Comparison of ENCODE assay signal across 7 mouse cellular contexts in genomic region chr10:80039559-80039979, GRCm38 (mm10). TPM values are rescaled to one million over a fixed set of nuclear protein-coding genes. Genes with fewer than 3 reads are reported as not detected.
DNase-seq lines count a peak whose midpoint lies in the region; ATAC-seq lines count a peak whose summit lies in the region.

Gene Polr2e, minus strand, starts transcription at chr10:80039795.

- H3K36me3 ChIP-seq in embryonic facial prominence, embryonic 10.5 days (replicated peaks): peaks cover 40% of the 10 kb centered on the region
- H3K36me3 ChIP-seq in limb, embryonic 10.5 days: peaks cover 40% of the 10 kb centered on the region
- peaks cover 38% of the 10 kb centered on the region for H3K36me3 ChIP-seq in midbrain, embryonic 13.5 days

- peaks cover 22% of the 10 kb centered on the region for H3K4me1 ChIP-seq in embryonic facial prominence, embryonic 10.5 days
- peaks cover 24% of the 10 kb centered on the region for H3K4me1 ChIP-seq in limb, embryonic 10.5 days
- H3K4me1 ChIP-seq in midbrain, embryonic 13.5 days (replicated peaks): peaks cover 22% of the 10 kb centered on the region

- H3K9ac ChIP-seq in midbrain, embryonic 13.5 days (replicated peaks): peak within 1 kb of the TSS; percentile 88

- peak within 1 kb of the TSS; percentile 86 for H3K27ac ChIP-seq in embryonic facial prominence, embryonic 10.5 days (replicated peaks)
- H3K27ac ChIP-seq in limb, embryonic 10.5 days: peak within 1 kb of the TSS; percentile 85
- peak within 1 kb of the TSS; percentile 67; the same call in 1 of the 2 replicates for H3K27ac ChIP-seq in midbrain, embryonic 13.5 days

- peak; percentile 97 for ATAC-seq in granulocyte monocyte progenitor cell, adult 5-6 weeks (replicated peaks; ENCODE audit: poor library complexity, severe bottlenecking)
- peak; percentile 98 for ATAC-seq in midbrain, embryonic 13.5 days

- WGBS in embryonic facial prominence, embryonic 10.5 days: under 1% methylated on average over 40 of the region's 40 CpGs
- under 1% methylated on average over 40 of the region's 40 CpGs for whole genome bisulfite sequencing in limb, embryonic 10.5 days
- under 1% methylated on average over 40 of the region's 40 CpGs for WGBS in midbrain, embryonic 13.5 days

- peak; percentile 98 for DNase-seq in adrenal gland, postnatal 10 days
- DNase-seq in embryonic facial prominence, embryonic 10.5 days (ENCODE audit: low spot score): peak; percentile 98
- peak; percentile 98 for DNase-seq in kidney, adult 11 months
- DNase-seq in limb, embryonic 10.5 days (ENCODE audit: low spot score): peak; percentile 99
- peak; percentile 99 for DNase-seq in spleen, adult 12 weeks (ENCODE audit: low spot score)

- peak within 1 kb of the TSS; percentile 92 for H3K4me2 ChIP-seq in midbrain, embryonic 13.5 days (replicated peaks)

- H3K27me3 ChIP-seq in embryonic facial prominence, embryonic 10.5 days (replicated peaks; ENCODE audit: low read depth, poor library complexity, severe bottlenecking): no peaks in the 10 kb centered on the region
- no peaks in the 10 kb centered on the region for H3K27me3 ChIP-seq in limb, embryonic 10.5 days (ENCODE audit: low read depth, poor library complexity, severe bottlenecking)
- H3K27me3 ChIP-seq in midbrain, embryonic 13.5 days: no peaks in the 10 kb centered on the region

- peak within 1 kb of the TSS; percentile 81 for H3K4me3 ChIP-seq in embryonic facial prominence, embryonic 10.5 days
- H3K4me3 ChIP-seq in limb, embryonic 10.5 days: peak within 1 kb of the TSS; percentile 90
- peak within 1 kb of the TSS; percentile 87 for H3K4me3 ChIP-seq in midbrain, embryonic 13.5 days (replicated peaks)

- H3K9me3 ChIP-seq in embryonic facial prominence, embryonic 10.5 days: no peaks in the 10 kb centered on the region
- H3K9me3 ChIP-seq in limb, embryonic 10.5 days (replicated peaks): no peaks in the 10 kb centered on the region
- no peaks in the 10 kb centered on the region for H3K9me3 ChIP-seq in midbrain, embryonic 13.5 days

RNA-seq across cellular contexts. Expression of gene Polr2e, which starts in this region (rescaled TPM):
- 100 to 1,000 TPM in 1 of 2 experiments, 10 to 100 TPM in 1; 96.5 to 102 TPM for total RNA-seq in adrenal gland, postnatal 10 days (2021)
- polyA plus RNA-seq in embryonic facial prominence, embryonic 10.5 days (2016; fragmentation: Nextera tagmentation; extraction: Ambion mirVana): 312 and 316 TPM in 2 replicates
- 96.6 and 105 TPM in 2 replicates for total RNA-seq in granulocyte monocyte progenitor cell, adult 5-6 weeks (2014; fragmentation: Nextera tagmentation)
- 79.7 and 86.7 TPM in 2 replicates for total RNA-seq in granulocyte monocyte progenitor cell, adult 5-6 weeks (2017)
- 319 and 357 TPM in 2 replicates for polyA plus RNA-seq in limb, embryonic 10.5 days (2016; fragmentation: Nextera tagmentation; extraction: Ambion mirVana)
- 159 and 174 TPM in 2 replicates for polyA plus RNA-seq in midbrain, embryonic 13.5 days (2015; fragmentation: Nextera tagmentation; extraction: Ambion mirVana)

Comparison
In these comparisons a context has a peak if more than half of its experiments do, and no peak if none do; other contexts are left out.
1. Peak in every context shown above with its lines: DNase-seq, ATAC-seq, H3K4me3 ChIP-seq and H3K27ac ChIP-seq.